Mouse (Mus musculus): ENCODE results near the gene 1700016C15Rik.
A peak's percentile ranks its signal among the peaks of the same experiment; 100 is the strongest.

1700016C15Rik gene

GRCm38 (mm10) chr1:177717057-177717835 lies 12.4 kb upstream of the 1700016C15Rik start:
- no peak for DNase-seq

- no peak for DNase-seq
Measured at GRCm38 (mm10) chr1:177718340-177719028, 11.1 kb upstream of the 1700016C15Rik start.

- no peak for DNase-seq
Measured at GRCm38 (mm10) chr1:177719029-177719427, 10.6 kb upstream of the 1700016C15Rik start.

DNA sequence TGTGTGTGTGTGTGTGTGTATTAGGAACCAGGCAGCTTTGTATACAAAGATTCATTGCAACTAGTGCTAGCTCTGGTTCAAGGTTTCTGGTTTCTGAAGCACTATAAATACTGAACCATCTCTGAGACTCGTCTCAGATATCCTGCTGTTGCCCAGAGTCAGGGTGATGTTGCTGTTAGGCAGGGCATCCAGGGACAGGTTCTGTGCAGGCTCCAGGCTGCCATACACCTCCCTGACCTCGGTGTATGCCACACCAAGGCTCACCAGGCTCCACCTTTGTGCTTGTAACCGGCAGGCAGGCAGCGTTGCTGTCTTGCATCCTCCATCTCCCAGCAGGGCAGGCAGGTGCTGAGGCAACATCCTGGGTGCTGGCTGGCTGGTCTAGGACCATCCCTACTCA lies 5.8 kb upstream of the 1700016C15Rik start:
- DNase-seq = no peak

GRCm38 (mm10) chr1:177726870-177727269 lies 2.7 kb upstream of the 1700016C15Rik start:
- no peak for DNase-seq

DNA sequence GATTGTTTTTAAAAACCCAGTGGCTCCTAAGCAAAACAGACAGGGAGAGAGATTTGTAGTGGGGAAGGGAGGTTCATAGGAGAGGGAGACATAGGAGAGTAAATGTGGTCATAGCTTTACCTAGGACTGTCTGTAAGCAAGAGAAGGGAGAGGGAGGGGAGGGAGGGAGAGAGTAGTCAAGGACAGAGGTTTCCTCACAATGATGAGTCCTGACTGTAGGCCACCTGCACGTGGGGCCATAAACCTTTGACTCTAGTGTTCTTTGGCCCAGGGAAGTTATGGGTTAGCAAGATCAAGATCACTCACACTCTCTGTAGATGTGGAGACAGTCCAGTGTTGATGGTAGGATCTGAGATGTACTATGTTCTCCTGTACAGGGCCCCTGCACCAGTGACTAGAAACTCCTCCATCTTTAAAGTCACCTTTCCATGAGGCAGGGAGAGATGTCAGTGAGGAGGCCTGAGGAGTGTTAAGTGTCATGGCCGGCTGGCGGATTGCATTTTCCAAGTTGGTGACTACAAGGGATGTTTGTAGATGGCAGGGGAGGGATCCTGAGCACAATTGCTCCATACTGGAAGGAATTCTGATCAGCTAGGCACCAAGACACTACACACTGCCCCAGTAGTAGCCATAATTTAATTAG lies 1.6 kb upstream of the 1700016C15Rik start:
- DNase-seq = no peak

DNA sequence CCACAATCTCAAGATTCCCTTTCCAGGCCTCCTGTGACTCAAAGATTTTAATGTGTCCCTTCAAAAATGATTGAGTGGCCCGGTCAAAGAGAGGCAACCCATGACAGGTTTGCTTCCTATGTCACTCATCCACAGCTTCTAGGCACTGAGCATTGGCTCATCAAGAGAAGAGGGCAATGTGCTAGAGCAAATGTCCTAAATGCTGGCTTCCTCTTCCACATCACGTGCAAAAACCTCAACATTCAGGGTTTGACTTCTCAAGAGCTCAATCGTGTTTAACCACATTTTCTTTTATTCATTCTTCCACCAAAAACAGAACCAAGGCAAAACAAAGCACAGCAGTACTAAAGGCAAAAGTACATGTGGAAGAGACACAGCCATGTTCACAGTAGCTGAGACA lies 2.4 kb downstream of the 1700016C15Rik start:
- no peak for DNase-seq

GRCm38 (mm10) chr1:177737505-177738105 lies 8.0 kb downstream of the 1700016C15Rik start:
- no peak for DNase-seq

DNA sequence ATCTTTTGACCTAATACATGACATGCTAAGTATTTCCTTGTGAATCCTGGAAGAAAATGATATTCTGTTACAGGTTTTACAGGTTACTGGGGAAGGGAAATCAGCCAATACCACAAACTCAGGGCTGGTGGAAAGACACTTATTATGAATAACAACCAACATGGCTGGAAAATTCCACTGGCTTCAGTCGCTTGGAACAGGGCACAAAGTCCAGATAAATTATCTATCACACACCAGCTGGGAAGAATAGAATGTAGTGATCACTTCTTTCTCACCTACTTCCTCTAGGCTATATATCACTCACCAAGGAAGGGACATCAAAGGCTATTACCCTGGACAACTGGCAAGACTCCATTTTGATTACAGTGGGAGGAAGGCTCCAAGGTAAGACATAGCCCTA lies 11.1 kb downstream of the 1700016C15Rik start:
- DNase-seq = no peak

DNA sequence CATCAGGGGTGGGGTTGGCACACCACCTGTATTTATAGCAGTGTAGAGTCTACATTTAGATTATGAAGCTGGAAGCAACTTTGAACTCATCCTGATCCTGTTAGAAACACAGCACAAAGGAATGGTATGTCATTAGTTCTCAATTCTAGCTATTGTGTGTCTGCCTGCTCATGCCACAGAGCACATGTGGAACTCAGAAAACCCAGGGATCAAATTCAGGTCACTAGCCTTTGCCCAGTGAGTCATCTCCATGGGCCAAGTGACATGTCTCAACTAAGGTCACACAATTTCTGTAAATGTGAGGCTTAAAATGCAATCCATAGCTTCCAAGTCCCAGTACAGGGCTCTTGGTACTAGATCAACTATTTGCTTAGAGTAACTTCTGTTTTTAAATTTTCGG lies 12.5 kb downstream of the 1700016C15Rik start:
- DNase-seq = no peak

DNA sequence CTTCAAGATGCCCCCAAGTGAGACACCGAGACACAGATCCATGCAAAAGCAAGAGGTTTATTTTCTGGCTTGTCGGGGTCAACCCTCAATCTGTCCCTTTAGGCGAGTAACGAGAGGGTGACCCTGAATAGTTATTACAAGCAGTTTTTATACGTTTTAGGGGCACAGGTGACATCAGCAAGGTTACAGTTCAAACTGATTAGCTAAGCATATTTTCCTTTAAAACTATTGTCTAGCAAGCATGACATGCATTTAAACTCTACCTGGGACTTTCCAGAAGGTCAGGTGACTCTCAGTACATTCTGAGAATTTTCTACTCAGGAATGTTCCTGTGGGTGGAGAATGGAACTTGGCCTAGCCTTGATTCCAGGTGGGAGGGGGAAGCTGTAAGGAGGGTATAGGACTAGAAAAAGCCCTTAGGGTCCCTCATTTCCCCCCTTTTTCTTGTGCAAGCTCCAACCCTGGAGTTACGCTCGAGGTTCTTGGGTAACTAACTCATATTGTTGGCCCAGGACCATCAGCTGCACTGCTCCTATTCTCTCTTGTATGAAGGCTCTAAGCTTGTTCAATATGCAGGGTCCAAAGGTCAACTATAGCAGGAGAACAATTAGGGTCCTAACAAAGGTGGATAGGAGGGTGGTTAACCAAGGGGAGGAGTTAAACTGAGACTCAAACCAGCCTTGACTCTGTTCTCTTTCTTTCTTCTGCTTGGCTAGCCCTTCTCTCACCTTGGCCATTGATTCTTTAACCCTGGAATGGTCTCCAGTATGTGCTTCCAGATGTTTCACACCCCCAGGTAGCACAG lies 15.1 kb downstream of the 1700016C15Rik start:
- DNase-seq = no peak

- no peak for DNase-seq
Measured at GRCm38 (mm10) chr1:177747869-177748540, 18.4 kb downstream of the 1700016C15Rik start.

- DNase-seq = no peak
Measured at GRCm38 (mm10) chr1:177753496-177753895, 23.9 kb downstream of the 1700016C15Rik start.

DNA sequence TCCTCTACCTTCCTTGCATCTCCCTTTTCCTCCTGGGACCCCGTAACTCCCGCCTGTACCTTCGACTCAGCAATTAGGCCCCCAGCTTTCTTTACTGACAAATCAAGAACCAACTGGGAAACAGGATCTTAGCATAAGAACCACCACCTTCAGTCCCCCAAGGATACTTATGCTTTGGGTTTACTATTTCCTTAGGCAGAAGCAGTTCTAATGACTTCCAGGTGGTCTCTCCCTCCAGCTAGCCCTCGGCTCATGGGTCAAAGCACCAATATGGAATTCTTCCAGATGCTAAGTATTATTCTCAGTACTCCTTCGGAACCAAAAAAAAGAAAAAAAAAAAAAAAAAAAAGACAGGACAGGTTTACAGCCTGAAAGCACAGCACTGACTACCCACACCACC lies 27.6 kb downstream of the 1700016C15Rik start:
- no peak for DNase-seq

GRCm38 (mm10) chr1:177768931-177769330 lies 39.3 kb downstream of the 1700016C15Rik start:
- DNase-seq = no peak

DNA sequence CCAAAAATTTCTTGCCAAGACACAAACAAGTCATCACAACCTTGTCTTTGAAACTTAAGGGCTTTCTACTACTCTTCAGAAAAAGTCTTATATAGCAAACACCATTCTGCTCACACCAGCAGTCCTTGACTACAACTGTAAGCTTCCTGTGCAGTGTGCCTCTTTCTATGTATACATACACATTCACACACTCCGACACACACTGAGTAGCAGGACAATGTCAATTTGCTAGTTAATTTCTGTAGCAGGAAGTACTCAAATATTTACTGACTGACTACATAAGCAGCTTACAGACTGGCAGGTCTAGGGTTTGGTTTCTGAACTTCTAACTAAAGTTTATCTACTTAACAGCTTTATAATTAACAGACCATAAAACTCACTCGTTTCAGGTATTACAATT lies 47.8 kb downstream of the 1700016C15Rik start:
- no peak for DNase-seq

DNA sequence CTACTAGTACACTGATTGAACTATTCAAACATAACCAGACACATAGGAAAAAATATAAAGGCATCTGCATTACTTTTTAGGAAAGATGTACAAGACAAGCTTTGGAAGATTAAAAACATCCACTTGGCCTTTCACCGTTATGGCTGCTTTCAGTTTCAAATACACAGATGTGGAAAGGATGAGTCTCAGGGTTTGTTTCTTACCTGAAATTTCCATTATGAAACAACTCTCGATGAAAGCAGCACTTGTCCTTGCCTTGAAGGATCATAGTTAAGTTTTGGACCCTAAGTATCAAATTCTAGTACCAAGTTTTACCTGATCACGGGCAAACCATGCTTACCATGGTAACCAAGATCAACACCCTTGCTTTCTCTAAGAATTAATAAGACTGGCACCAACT lies 63.2 kb downstream of the 1700016C15Rik start:
- DNase-seq = no peak

GRCm38 (mm10) chr1:177794866-177795265 lies 65.3 kb downstream of the 1700016C15Rik start:
- DNase-seq = no peak

DNA sequence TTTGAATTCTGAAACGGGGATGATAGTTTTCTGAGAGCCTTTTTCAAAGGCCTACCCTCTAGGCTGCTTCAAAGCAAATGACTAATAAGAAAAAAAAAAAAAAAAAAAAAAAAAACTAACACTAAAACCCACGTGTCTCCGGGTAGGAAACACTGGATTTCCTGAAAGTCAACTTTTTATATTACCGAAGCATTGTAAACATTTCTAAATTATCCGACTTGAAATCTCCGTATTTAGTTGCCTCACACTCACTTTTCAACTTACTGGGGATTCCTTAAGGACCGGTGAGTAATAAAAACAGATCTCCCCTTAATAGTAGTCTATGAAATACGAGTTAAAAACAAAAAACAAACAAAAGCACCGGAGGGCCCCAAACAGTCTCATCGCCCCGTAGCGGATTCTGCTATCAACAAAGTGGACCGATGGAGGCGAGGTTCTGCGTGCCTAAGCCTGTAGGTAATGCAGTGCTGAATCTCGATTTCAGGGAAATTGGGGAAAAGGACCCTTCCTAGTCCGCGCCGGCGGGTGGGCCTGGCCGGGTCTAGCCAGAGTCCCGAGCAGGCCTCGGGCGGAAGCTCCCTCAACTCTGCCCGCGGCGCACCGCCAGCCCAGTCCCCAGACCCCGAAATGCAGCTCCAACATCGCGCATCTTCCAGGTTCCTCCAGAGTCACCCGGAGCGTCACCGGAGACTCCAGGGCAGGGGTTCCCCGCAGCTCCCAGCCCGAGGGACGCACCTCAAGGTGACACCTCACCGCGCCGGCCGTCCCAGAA lies 66.0 kb downstream of the 1700016C15Rik start:
- no peak for DNase-seq

- peak; percentile 99 for DNase-seq
Measured at GRCm38 (mm10) chr1:177796193-177796939, 66.8 kb downstream of the 1700016C15Rik start, which contains the start of gene Adss. Gene Adss, minus strand, starts transcription at chr1:177796511.

Measured in thymus, postnatal 14 days (tissue).